Mouse (Mus musculus) hindbrain, embryonic 12.5 days (tissue): ENCODE measurements at regions not wholly inside any gene's neighbourhood (a gene's known extent, or its start where the extent isn't known, plus 50 kb on each side); places are given as distances from the start of the nearest gene placed in this dataset.

Source experiments
- ATAC-seq: fragments of 200-750 bp; cut with Nextera tagmentation; 2 replicates; pipeline ENCODE4 v1.8.0; 2017; ENCODE audit warnings: moderate TSS enrichment; ENCODE audit not compliant: low FRiP score
- H3K27ac ChIP-seq: fragments of 300-500 bp; sonication (generic); 2 replicates; pipeline ENCODE4 v1.5.1; 2016; ENCODE audit warnings: mild to moderate bottlenecking
- H3K27me3 ChIP-seq: fragments of 300-500 bp; sonication (generic); 2 replicates; pipeline ENCODE4 v1.6.1; 2016; ENCODE audit warnings: mild to moderate bottlenecking
- H3K36me3 ChIP-seq: fragments of 300-500 bp; sonication (generic); 2 replicates; pipeline ENCODE4 v1.6.1; 2016; ENCODE audit warnings: mild to moderate bottlenecking
- H3K4me1 ChIP-seq: fragments of 300-500 bp; sonication (generic); 2 replicates; pipeline ENCODE4 v1.6.1; 2016
- H3K4me2 ChIP-seq: fragments of 300-500 bp; sonication (generic); replicated peaks from 2 replicates; pipeline ENCODE4 v1.6.1; 2016; ENCODE audit warnings: mild to moderate bottlenecking
- H3K4me3 ChIP-seq: fragments of 300-500 bp; sonication (generic); 2 replicates; pipeline ENCODE4 v1.5.1; 2016; ENCODE audit warnings: mild to moderate bottlenecking
- H3K9ac ChIP-seq: fragments of 300-500 bp; sonication (generic); 2 replicates; pipeline ENCODE4 v1.6.1; 2016; ENCODE audit warnings: mild to moderate bottlenecking, moderate library complexity
- H3K9me3 ChIP-seq: fragments of 300-500 bp; sonication (generic); replicated peaks from 2 replicates; pipeline ENCODE4 v1.6.1; 2016; ENCODE audit warnings: mild to moderate bottlenecking
- WGBS: fragments of 180-500 bp; shearing (Covaris S2); methylation state at CpG from one replicate; pipeline ENCODE4 v1.1.7; 2016; 5-methylcytosine and 5-hydroxymethylcytosine counted together

DNA sequence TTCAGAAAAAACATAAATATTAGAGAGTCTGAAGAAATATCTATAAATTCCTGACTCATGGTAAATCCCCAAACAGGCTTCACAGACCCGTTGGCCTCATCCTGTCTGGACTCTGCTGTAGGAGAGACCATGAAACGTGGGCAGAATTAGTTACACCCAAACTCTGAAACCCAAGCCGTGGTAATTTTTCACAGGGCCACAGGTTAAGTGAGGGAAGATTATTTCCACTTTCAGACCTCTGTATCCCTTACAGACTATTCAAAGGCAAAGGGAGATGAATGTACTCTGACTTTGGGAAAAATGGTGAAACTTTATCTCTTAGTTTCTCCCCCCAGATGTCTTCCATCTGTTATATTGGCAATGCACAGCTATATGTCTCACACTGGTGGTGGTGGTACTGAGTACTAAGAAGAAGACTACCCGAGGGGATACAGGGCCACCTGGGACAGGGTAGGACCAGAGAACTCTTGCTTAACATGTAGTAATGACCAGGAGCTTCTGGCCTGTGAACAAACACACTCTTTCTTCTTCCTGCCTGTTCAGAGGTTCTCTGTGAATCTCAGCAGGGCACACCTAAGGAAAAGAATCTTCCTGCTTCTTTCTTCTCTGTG, 388.8 kb upstream of the Actbl2 start:
- Histone ChIP-seq H3K4me2 (no peak overlapping the region), H3K9me3 (no peaks in the 10 kb centered on the region), H3K27me3 (no peaks in the 10 kb centered on the region), H3K27ac (no peak overlapping the region), H3K4me3 (no peak overlapping the region), H3K9ac (no peak overlapping the region), H3K36me3 (no peaks in the 10 kb centered on the region), H3K4me1 (no peaks in the 10 kb centered on the region)
- ATAC-seq = no peak
- WGBS = 64% methylated on average over 4 of the region's 4 CpGs

DNA sequence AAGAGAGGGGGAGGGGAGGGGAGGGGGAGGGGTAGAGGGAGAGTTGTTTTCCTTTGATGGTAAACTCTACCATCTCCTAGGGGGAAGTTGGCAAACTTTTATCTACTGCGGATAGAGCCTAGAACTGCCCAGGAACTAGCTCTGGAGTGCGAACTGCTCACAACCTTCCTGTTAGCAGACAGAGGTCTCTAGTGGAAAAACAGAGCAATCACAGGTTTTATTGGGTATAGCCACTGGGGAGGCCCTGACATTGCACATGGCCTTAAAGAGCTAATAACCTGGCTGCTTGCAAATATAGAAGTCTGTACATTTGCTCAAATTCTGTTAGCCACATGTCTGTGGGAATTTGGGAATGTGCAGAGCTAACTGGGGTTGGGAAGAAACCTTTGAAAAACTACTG, 388.1 kb upstream of the Actbl2 start:
- peaks cover 1% of the 10 kb centered on the region; the same call in 1 of the 2 replicates for H3K4me1 ChIP-seq
- no peak for ATAC-seq
- no peaks in the 10 kb centered on the region for H3K9me3 ChIP-seq
- H3K27ac ChIP-seq = no peak overlapping the region
- H3K9ac ChIP-seq = no peak overlapping the region
- no peak overlapping the region for H3K4me3 ChIP-seq
- H3K27me3 ChIP-seq = no peaks in the 10 kb centered on the region
- no peak overlapping the region for H3K4me2 ChIP-seq
- H3K36me3 ChIP-seq = no peaks in the 10 kb centered on the region
- WGBS = 68% methylated on average over 2 of the region's 2 CpGs

DNA sequence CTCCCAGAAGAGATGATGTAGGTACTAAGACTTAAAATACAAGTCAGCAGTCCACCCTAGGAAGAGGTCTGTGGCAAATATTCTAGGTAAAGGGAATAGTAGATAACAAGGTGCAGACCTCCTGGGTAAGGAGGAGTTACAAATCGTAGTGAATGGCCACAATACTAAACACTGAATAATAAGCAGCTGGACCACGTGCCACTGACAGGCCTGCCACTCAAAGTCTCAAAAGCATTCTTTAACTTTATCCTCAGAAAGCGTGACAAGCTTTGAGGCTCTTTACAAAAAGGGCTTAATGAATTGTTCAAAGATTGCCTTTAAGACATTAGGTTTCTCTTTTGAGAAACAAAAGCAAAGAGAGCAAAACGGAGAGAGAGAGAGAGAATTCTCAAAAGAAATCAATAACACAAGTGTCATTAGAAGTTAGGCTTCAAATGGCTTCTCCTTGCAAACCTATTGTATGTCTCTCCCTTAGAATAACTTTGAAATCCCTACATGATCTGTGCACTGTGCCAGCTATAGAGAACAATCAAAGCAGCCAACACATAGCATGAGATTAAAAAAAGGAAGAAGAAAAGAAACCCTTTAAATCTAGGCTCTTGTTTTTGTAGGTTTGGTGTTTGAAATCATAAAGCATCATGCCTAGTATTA, 383.6 kb upstream of the Actbl2 start:
- Histone ChIP-seq H3K9me3 (no peaks in the 10 kb centered on the region), H3K4me2 (no peak overlapping the region), H3K9ac (no peak overlapping the region), H3K27me3 (no peaks in the 10 kb centered on the region), H3K36me3 (no peaks in the 10 kb centered on the region), H3K4me3 (no peak overlapping the region), H3K27ac (no peak overlapping the region), H3K4me1 (peaks cover 7% of the 10 kb centered on the region; the same call in 1 of the 2 replicates)
- no peak for ATAC-seq
- WGBS = 30% methylated on average over 4 of the region's 4 CpGs

DNA sequence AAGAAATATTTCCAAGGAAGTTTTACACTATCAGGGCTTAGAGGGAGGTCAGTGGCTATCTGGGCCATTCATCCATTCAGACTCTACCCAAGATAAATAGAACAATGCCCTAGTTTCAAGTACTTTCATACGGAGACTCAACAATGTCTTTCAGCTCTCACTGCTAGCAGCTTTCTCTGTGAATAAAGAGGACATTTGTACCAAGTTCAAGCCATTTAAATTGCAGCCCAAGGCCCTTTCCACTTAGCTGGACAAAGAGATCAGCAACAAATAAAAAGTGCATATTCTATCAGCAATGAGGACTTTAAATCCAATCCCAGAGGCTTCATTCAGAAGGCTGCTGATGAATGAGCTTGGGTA, 383.1 kb upstream of the Actbl2 start:
- ATAC-seq = no peak
- H3K9ac ChIP-seq = no peak overlapping the region
- no peaks in the 10 kb centered on the region for H3K27me3 ChIP-seq
- WGBS = 36% methylated on average over 1 of the region's 1 CpGs
- H3K4me1 ChIP-seq = peaks cover 7% of the 10 kb centered on the region; the same call in 1 of the 2 replicates
- H3K9me3 ChIP-seq = no peaks in the 10 kb centered on the region
- H3K4me2 ChIP-seq = no peak overlapping the region
- no peak overlapping the region for H3K27ac ChIP-seq
- no peak overlapping the region for H3K4me3 ChIP-seq
- no peaks in the 10 kb centered on the region for H3K36me3 ChIP-seq

DNA sequence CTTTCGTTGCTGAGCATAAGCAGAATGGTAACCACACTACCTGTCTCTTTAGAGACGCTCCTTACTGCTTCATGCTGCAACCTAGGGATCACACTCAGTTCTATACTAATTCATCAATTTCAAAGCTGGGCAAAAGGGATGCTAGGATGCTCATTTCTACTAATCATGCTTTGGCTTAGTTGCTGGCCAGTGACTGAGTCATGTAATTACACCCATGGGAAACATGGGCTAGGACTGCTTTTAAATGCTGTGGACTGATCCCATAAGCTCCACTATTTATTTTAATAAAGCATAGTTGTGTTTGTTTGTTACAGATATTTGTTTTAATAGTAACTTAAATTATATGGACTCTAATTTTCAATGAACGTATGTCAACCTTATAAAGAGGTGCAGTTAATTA, 373.2 kb upstream of the Actbl2 start:
- Histone ChIP-seq H3K4me1 (no peaks in the 10 kb centered on the region), H3K4me3 (no peak overlapping the region), H3K9me3 (no peaks in the 10 kb centered on the region), H3K9ac (no peak overlapping the region), H3K4me2 (no peak overlapping the region), H3K27me3 (no peaks in the 10 kb centered on the region), H3K27ac (no peak overlapping the region), H3K36me3 (no peaks in the 10 kb centered on the region)
- 94% methylated on average over 3 of the region's 3 CpGs for WGBS
- no peak for ATAC-seq

DNA sequence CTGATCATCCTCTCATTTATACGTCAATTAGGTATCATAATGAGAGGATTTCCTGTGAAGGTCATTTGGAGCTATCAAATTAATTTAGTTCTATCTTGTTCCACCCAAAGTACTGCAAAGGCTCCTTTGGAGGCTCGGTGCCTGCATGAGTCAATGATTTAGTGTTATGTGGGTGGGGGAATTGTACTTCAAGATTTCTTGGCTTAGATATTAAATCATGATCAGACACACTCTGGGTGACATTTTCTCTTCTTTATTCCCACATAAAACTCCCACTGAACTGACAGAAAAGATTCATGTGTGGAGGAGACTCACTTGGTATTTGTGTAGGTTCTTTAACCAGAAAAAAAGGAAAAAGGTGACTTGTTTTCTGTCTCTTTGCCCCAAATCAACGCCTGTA, 372.6 kb upstream of the Actbl2 start:
- ATAC-seq = no peak
- 76% methylated on average over 3 of the region's 3 CpGs for WGBS
- Histone ChIP-seq H3K27me3 (no peaks in the 10 kb centered on the region), H3K9ac (no peak overlapping the region), H3K9me3 (no peaks in the 10 kb centered on the region), H3K36me3 (no peaks in the 10 kb centered on the region), H3K4me2 (no peak overlapping the region), H3K4me1 (no peaks in the 10 kb centered on the region), H3K4me3 (no peak overlapping the region), H3K27ac (no peak overlapping the region)

DNA sequence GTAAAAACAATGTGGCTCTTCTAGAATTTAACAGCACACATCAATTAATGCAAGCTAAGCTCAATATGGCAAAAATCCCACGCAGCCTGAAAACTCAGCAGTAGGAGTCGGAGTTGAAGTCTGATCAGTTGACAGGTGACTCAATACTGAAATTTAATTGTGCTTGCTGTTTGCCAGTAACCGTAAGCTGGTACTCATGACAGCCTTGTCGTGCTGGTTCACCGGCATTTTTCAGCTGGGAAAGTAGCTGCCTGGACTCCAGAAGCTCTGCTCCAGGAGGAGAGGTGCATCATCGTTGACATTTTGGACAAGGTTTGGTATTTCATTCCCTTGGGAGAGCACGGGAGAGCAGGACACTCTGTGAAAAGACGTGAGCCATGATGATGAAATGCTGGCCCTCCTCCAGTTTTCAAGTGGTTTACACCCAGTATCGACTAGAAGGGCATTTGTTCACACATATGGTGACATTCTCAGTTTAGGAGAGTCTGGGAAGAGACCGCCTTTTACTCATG, 372.1 kb upstream of the Actbl2 start:
- no peak for ATAC-seq
- Histone ChIP-seq H3K36me3 (no peaks in the 10 kb centered on the region), H3K4me2 (no peak overlapping the region), H3K9ac (no peak overlapping the region), H3K27me3 (no peaks in the 10 kb centered on the region), H3K4me3 (no peak overlapping the region), H3K9me3 (no peaks in the 10 kb centered on the region), H3K27ac (no peak overlapping the region), H3K4me1 (no peaks in the 10 kb centered on the region)
- 81% methylated on average over 10 of the region's 10 CpGs for WGBS

DNA sequence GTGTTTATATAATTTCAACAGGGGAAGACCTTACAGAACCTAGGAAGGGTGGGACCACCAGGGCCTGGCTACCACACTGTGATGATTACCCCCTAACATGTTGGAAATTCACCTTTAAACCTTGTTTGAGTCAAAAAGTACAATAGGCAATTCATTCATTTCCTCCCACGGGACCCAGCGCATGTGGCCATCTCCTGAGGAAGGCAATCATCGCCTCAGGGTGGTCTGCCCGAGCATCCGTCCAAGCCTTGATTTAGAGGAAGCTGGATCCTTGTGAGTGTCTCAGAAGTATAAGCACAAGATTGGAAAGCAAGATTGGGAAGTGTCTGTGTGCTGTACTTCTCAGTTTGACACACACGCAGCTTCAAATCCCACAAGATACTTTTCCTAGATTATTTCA, 360.9 kb upstream of the Actbl2 start:
- 69% methylated on average over 6 of the region's 6 CpGs for WGBS
- H3K36me3 ChIP-seq = no peaks in the 10 kb centered on the region
- no peaks in the 10 kb centered on the region for H3K27me3 ChIP-seq
- no peak for ATAC-seq
- no peaks in the 10 kb centered on the region; the same call in 1 of the 2 replicates for H3K4me1 ChIP-seq
- no peak overlapping the region for H3K9ac ChIP-seq
- H3K9me3 ChIP-seq = no peaks in the 10 kb centered on the region
- H3K27ac ChIP-seq = no peak overlapping the region
- no peak overlapping the region for H3K4me2 ChIP-seq
- H3K4me3 ChIP-seq = no peak overlapping the region

DNA sequence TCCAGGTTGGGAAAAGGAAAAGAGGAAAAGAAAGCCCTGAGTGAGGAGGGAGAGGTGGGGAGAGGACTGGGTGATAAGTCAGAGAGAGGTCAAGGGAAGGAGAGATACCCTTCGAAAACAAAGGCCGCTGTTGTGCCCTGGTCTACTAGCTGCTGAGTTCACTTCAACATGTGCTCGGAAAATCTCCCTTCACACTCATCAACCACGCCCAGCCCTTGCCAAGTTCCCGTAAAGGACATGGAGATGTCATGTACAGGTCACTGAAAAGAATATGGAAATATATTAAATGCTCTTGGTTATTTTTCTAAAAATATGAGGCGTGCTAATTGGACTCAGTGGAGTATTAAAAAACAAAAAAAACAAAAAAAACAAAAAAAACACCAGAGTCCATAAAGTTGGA, 359.5 kb upstream of the Actbl2 start:
- Histone ChIP-seq H3K27ac (no peak overlapping the region), H3K9me3 (no peaks in the 10 kb centered on the region), H3K9ac (no peak overlapping the region), H3K27me3 (no peaks in the 10 kb centered on the region), H3K36me3 (no peaks in the 10 kb centered on the region), H3K4me2 (no peak overlapping the region), H3K4me3 (no peak overlapping the region), H3K4me1 (no peaks in the 10 kb centered on the region; the same call in 1 of the 2 replicates)
- WGBS = 81% methylated on average over 6 of the region's 6 CpGs
- ATAC-seq = no peak

DNA sequence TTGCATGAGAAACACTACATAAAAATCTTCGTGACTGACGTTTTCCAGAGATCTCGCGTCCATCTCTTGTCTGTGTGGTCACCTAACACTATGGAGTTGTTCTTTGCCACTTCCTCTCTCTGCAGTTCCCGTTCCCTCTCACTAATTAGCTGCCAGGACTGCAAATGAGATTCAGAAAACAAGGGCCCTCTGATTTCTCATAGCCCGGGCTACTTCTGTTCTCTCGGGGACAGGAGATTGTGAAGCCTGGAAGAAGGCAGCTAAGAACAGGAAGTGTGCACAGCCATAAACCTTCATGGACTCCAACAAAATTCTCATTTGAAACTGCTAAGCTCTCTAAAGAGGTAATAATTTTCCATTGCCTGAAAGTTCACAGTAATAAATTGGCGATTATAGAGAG, 358.9 kb upstream of the Actbl2 start:
- H3K4me2 ChIP-seq = no peak overlapping the region
- ATAC-seq = no peak
- no peak overlapping the region for H3K9ac ChIP-seq
- H3K4me3 ChIP-seq = no peak overlapping the region
- H3K9me3 ChIP-seq = no peaks in the 10 kb centered on the region
- no peak overlapping the region for H3K27ac ChIP-seq
- no peaks in the 10 kb centered on the region for H3K27me3 ChIP-seq
- no peaks in the 10 kb centered on the region; the same call in 1 of the 2 replicates for H3K4me1 ChIP-seq
- 75% methylated on average over 8 of the region's 8 CpGs for WGBS
- no peaks in the 10 kb centered on the region for H3K36me3 ChIP-seq

DNA sequence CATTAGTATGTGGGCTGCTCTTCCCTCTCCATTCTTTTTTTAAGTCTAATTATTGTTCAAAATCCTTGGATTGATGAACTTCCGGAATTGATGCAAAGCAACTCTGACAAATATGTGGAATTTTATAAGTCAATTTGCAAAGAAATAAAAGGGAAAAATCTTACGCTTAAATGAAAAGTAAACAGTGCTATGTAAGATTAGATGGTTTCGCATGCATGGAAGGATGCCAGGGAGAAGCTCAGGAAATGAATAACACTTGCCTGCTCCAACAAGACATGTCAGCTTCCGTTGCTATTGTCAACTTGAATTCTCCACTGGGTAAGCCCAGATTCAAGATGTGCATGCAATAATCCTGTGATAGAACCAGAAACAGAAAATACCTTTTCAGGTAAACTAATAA, 357.2 kb upstream of the Actbl2 start:
- Histone ChIP-seq H3K4me1 (no peaks in the 10 kb centered on the region; the same call in 1 of the 2 replicates), H3K4me3 (no peak overlapping the region), H3K27me3 (no peaks in the 10 kb centered on the region), H3K9ac (no peak overlapping the region), H3K4me2 (no peak overlapping the region), H3K9me3 (no peaks in the 10 kb centered on the region), H3K27ac (no peak overlapping the region), H3K36me3 (no peaks in the 10 kb centered on the region)
- no peak for ATAC-seq
- 63% methylated on average over 4 of the region's 4 CpGs for WGBS

DNA sequence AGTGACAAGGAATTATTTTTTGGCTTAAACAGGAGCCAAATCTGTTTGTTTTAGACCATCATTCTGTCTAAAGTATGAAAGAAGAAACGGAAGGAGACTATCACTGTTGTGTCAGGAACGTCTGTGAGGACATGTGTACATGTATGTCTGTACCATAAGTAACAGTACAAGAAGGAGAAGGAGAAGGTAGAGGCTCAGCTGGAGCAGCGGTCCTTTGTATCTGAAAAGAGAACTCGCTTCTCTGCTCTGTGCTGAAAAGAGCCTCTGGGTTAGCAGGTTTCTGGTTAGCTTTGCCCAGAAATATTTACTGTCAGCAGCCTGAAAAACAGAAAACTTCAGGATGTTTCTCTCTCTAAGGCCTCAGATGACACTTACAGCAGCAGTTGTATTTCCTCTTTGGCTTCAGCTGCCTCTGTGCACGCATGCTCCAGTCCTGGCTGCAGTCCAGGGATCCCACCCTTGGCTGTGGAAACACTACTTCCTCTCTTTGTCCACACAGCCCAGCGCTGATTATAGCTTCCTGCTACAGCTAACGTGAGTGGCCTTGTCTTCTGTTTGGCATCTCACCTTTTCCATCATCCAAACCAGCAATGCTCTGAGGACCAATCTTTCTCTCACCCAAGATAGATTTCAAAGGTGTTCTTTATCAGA, 351.7 kb upstream of the Actbl2 start:
- Histone ChIP-seq H3K9me3 (no peaks in the 10 kb centered on the region), H3K27me3 (no peaks in the 10 kb centered on the region), H3K4me1 (peaks cover 3% of the 10 kb centered on the region; the same call in 1 of the 2 replicates), H3K9ac (no peak overlapping the region), H3K27ac (no peak overlapping the region), H3K4me2 (no peak overlapping the region), H3K36me3 (no peaks in the 10 kb centered on the region), H3K4me3 (no peak overlapping the region)
- ATAC-seq = no peak
- 71% methylated on average over 7 of the region's 7 CpGs for WGBS
